In the genomic region with DNA sequence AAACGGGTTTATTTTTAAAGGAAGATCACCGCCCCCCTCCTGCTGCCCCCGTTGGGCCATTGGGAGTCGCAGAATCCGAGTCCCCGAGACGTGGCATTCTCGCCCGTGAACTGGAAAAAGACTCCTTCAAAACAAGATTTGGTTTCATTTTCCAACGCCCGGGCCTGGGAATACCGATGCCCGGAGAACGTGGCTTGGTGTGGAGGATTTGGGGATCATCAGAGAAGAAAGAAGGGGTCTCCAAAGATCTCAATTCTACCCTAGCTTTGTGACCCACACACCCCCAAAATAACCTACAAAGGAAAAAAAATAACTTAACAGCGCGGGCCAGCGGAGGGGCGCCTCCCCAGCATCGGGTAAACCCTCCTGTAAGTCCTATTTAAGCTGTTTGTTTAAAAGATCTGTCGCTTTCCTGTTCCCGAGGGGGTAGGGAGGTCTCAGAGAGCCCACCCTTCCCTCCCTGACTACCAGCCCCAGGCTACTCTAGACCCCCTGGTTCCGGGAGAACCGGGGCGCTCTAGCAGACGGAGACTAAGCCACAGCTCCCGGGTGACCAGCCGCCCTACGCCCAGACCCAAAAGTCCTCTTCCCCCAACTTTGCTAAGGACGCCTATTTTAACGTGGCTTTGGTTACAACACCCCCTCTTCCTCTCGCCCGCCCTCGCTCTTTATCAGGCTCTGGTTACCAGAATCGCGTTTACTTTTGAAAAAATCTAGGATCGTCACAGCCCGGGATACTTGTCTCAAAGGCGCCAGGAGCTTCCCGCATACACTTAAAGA, we compare ENCODE assay signal across 8 mouse cellular contexts. TPM values are rescaled to one million over a fixed set of nuclear protein-coding genes. Genes with fewer than 3 reads are reported as not detected.
DNase-seq lines count a peak whose midpoint lies in the region; ATAC-seq and TF ChIP-seq lines count a peak whose summit lies in the region.

No protein-coding gene starts in this region.

- no peak for ATAC-seq in lung, embryonic 16.5 days (ENCODE audit: low read depth)
- ATAC-seq in inflammation-experienced regulatory T-cells, adult 6 months: no peak

- H3K27me3 ChIP-seq in E14TG2a.4 (ENCODE audit: insufficient read depth, low read length): peaks cover 63% of the 10 kb centered on the region
- 0 out of 2 replicates have a peak, but pooled peaks cover 4% of the 10 kb centered on the region for H3K27me3 ChIP-seq in forebrain, embryonic 10.5 days (ENCODE audit: poor library complexity, severe bottlenecking)
- no peaks in the 10 kb centered on the region for H3K27me3 ChIP-seq in lung, embryonic 16.5 days (ENCODE audit: control insufficient read depth, insufficient read depth, low read depth, low read length)

- H3K4me3 ChIP-seq in E14TG2a.4 (replicated peaks; ENCODE audit: low read length): peak overlapping the region; percentile 87
- H3K4me3 ChIP-seq in forebrain, embryonic 10.5 days: peak overlapping the region; percentile 100
- peak overlapping the region; percentile 93 for H3K4me3 ChIP-seq in lung, embryonic 16.5 days (ENCODE audit: low read length)

- TF ChIP-seq CTCF in E14TG2a.4 (conservative IDR thresholded peaks at IDR 0.05; ENCODE audit: low read length): no peak

- peak overlapping the region; percentile 100 for H3K27ac ChIP-seq in forebrain, embryonic 10.5 days
- peak overlapping the region; percentile 100 for H3K27ac ChIP-seq in lung, embryonic 16.5 days (ENCODE audit: low read length)

- peak overlapping the region; percentile 59 for H3K4me2 ChIP-seq in lung, embryonic 16.5 days (ENCODE audit: low read depth, low read length)

- peaks cover 69% of the 10 kb centered on the region for H3K4me1 ChIP-seq in E14TG2a.4 (replicated peaks; ENCODE audit: low read depth, low read length)
- peaks cover 30% of the 10 kb centered on the region for H3K4me1 ChIP-seq in forebrain, embryonic 10.5 days
- H3K4me1 ChIP-seq in lung, embryonic 16.5 days (replicated peaks; ENCODE audit: control insufficient read depth, insufficient read depth, low read length): peaks cover 23% of the 10 kb centered on the region

- H3K36me3 ChIP-seq in E14TG2a.4 (ENCODE audit: insufficient read depth, low read length): no peaks in the 10 kb centered on the region
- H3K36me3 ChIP-seq in forebrain, embryonic 10.5 days (replicated peaks): peaks cover 41% of the 10 kb centered on the region
- no peaks in the 10 kb centered on the region for H3K36me3 ChIP-seq in lung, embryonic 16.5 days (ENCODE audit: control insufficient read depth, insufficient read depth, low read length)

- H3K9ac ChIP-seq in lung, embryonic 16.5 days (ENCODE audit: low read length): peak overlapping the region; percentile 100

- intact Hi-C loops in heart, postnatal 14 days (cut with DNase I): loop anchor here (2.0 kb wide), 1 partner anchor 89 kb away; no protein-coding TSS in a partner anchor

- peak; percentile 55 for DNase-seq in adrenal gland, postnatal 25 days
- peak; percentile 52 for DNase-seq in forebrain, embryonic 10.5 days (ENCODE audit: extremely low spot score, low spot score)
- peak; percentile 64 to 65 for DNase-seq in heart, postnatal 14 days
- peak; percentile 55 to 72 for DNase-seq in kidney, postnatal 36 days
- peak; percentile 48 for DNase-seq in retina, embryonic 14.5 days (ENCODE audit: low spot score)

- no peaks in the 10 kb centered on the region for H3K9me3 ChIP-seq in E14TG2a.4 (ENCODE audit: low read length)
- no peaks in the 10 kb centered on the region for H3K9me3 ChIP-seq in forebrain, embryonic 10.5 days
- no peaks in the 10 kb centered on the region for H3K9me3 ChIP-seq in lung, embryonic 16.5 days (ENCODE audit: control insufficient read depth, low read length)

- WGBS in forebrain, embryonic 10.5 days: under 1% methylated on average over 39 of the region's 39 CpGs
- WGBS in lung, embryonic 16.5 days: under 1% methylated on average over 39 of the region's 39 CpGs

RNA-seq across cellular contexts. Expression of a gene that starts 1.2 kb away (rescaled TPM):
- 114 and 123 TPM in 2 replicates for total RNA-seq in adrenal gland, postnatal 25 days (2021)
- 21.5 and 22.7 TPM in 2 replicates for polyA plus RNA-seq in forebrain, embryonic 10.5 days (2016; fragmentation: Nextera tagmentation; extraction: Ambion mirVana)
- total RNA-seq in heart, postnatal 14 days (2021): 10 to 100 TPM; 75.6 to 83.8 TPM
- polyA plus RNA-seq in lung, embryonic 16.5 days (2015; fragmentation: Nextera tagmentation; extraction: Ambion mirVana): 17.3 and 18.2 TPM in 2 replicates
- polyA plus RNA-seq in inflammation-experienced regulatory T-cells, adult 6 months (2017; shearing (Covaris generic)): 1 to 10 TPM; 1.6 to 4.4 (median 2.9) TPM
